9 mouse cellular contexts compared by ENCODE assay signal in genomic region chr7:97429705-97430104, GRCm38 (mm10). TPM values are rescaled to one million over a fixed set of nuclear protein-coding genes. Genes with fewer than 3 reads are reported as not detected.
DNase-seq lines count a peak whose midpoint lies in the region; ATAC-seq lines count a peak whose summit lies in the region.
"Had no signal": no experiment of that assay in that cellular context is flagged by ENCODE, and none has a peak within 500 bp of the region (broad histone marks: within the 10 kb centered on the region; RNA-seq: fewer than 3 reads in every experiment).

No protein-coding gene starts in this region.

- 4% methylated on average over 5 of the region's 5 CpGs for WGBS in intestine, embryonic 16.5 days
- 3% methylated on average over 5 of the region's 5 CpGs for WGBS in midbrain, embryonic 10.5 days

- no peak overlapping the region for H3K9ac ChIP-seq in intestine, embryonic 16.5 days (ENCODE audit: low read depth, low read length)
- H3K9ac ChIP-seq: liver, embryonic 15.5 days had no signal

- peak; percentile 45 for DNase-seq in ovary, postnatal 36 days (ENCODE audit: low spot score)
- DNase-seq in ovary, adult 18-20 months (ENCODE audit: low spot score), result no peak
- peak; percentile 35 for DNase-seq in embryo, embryonic 9.5 days (ENCODE audit: extremely low spot score)
- DNase-seq in midbrain, embryonic 10.5 days (ENCODE audit: low spot score), result peak; percentile 73
- DNase-seq in layer of hippocampus, postnatal 14 days (ENCODE audit: low spot score in 2 of 2), result no peak
- no peak for DNase-seq in thymus, postnatal 10 days (ENCODE audit: low spot score in 2 of 2)

- no peak overlapping the region for H3K4me2 ChIP-seq in intestine, embryonic 16.5 days (ENCODE audit: low read depth, low read length)
- H3K4me2 ChIP-seq: liver, embryonic 15.5 days had no signal

- H3K27me3 ChIP-seq in intestine, embryonic 16.5 days (replicated peaks; ENCODE audit: control insufficient read depth, insufficient read depth, low read length), result no peaks in the 10 kb centered on the region
- no peaks in the 10 kb centered on the region for H3K27me3 ChIP-seq in midbrain, embryonic 10.5 days (ENCODE audit: low read depth, poor library complexity, severe bottlenecking)
- H3K27me3 ChIP-seq: liver, embryonic 15.5 days had no signal

- H3K27ac ChIP-seq in intestine, embryonic 16.5 days (ENCODE audit: low read length), result peak overlapping the region; percentile 46; the same call in 1 of the 2 replicates
- peak overlapping the region; percentile 69 for H3K27ac ChIP-seq in midbrain, embryonic 10.5 days (replicated peaks)
- H3K27ac ChIP-seq: liver, embryonic 15.5 days had no signal

- peak; percentile 74 for ATAC-seq in intestine, embryonic 16.5 days
- no peak for ATAC-seq in activated CD4-positive, CD25-positive, alpha-beta regulatory T cell, adult 4 months

- no peak overlapping the region for H3K4me3 ChIP-seq in intestine, embryonic 16.5 days (ENCODE audit: low read length)
- H3K4me3 ChIP-seq in midbrain, embryonic 10.5 days, result no peak overlapping the region
- H3K4me3 ChIP-seq: liver, embryonic 15.5 days had no signal

- no peaks in the 10 kb centered on the region for H3K36me3 ChIP-seq in intestine, embryonic 16.5 days (ENCODE audit: control insufficient read depth, insufficient read depth, low read length)
- no peaks in the 10 kb centered on the region for H3K36me3 ChIP-seq in midbrain, embryonic 10.5 days
- H3K36me3 ChIP-seq: liver, embryonic 15.5 days had no signal

- peaks cover 11% of the 10 kb centered on the region for H3K4me1 ChIP-seq in intestine, embryonic 16.5 days (ENCODE audit: control insufficient read depth, insufficient read depth, low read length)
- H3K4me1 ChIP-seq in midbrain, embryonic 10.5 days, result peaks cover 22% of the 10 kb centered on the region

- no peaks in the 10 kb centered on the region for H3K9me3 ChIP-seq in intestine, embryonic 16.5 days (ENCODE audit: control insufficient read depth, low read length)
- H3K9me3 ChIP-seq in midbrain, embryonic 10.5 days (replicated peaks), result no peaks in the 10 kb centered on the region
- H3K9me3 ChIP-seq: liver, embryonic 15.5 days had no signal

RNA-seq across cellular contexts. Expression of gene Thrsp, which starts 12.2 kb away (rescaled TPM):
- 0.40 and 0.45 TPM in 2 replicates for polyA plus RNA-seq in intestine, embryonic 16.5 days (2015; fragmentation: Nextera tagmentation; extraction: Ambion mirVana)
- 0.48 and 0.51 TPM in 2 replicates for polyA plus RNA-seq in midbrain, embryonic 10.5 days (2016; fragmentation: Nextera tagmentation; extraction: Ambion mirVana)
- not detected for polyA plus RNA-seq in activated CD4-positive, CD25-positive, alpha-beta regulatory T cell, adult 4 months (2017; shearing (Covaris generic))
- total RNA-seq in layer of hippocampus, postnatal 14 days (2021), result 10 to 100 TPM; 29.1 to 31.5 TPM

RNA-seq across cellular contexts. Expression of gene Kctd14, which starts 21.4 kb away (rescaled TPM):
- polyA plus RNA-seq in intestine, embryonic 16.5 days (2015; fragmentation: Nextera tagmentation; extraction: Ambion mirVana), result 6.8 and 7.3 TPM in 2 replicates
- polyA plus RNA-seq in midbrain, embryonic 10.5 days (2016; fragmentation: Nextera tagmentation; extraction: Ambion mirVana), result 0.09 and 0.37 TPM in 2 replicates
- polyA plus RNA-seq in activated CD4-positive, CD25-positive, alpha-beta regulatory T cell, adult 4 months (2017; shearing (Covaris generic)), result 1 to 10 TPM in 1 of 2 experiments, under 1 TPM in 1; 0.66 to 1.1 TPM
- 1 to 10 TPM; 2.3 to 3.6 TPM for total RNA-seq in layer of hippocampus, postnatal 14 days (2021)

RNA-seq across cellular contexts. Expression of gene Ndufc2, which starts 29.9 kb away (rescaled TPM):
- 377 and 385 TPM in 2 replicates for polyA plus RNA-seq in intestine, embryonic 16.5 days (2015; fragmentation: Nextera tagmentation; extraction: Ambion mirVana)
- 308 and 330 TPM in 2 replicates for polyA plus RNA-seq in midbrain, embryonic 10.5 days (2016; fragmentation: Nextera tagmentation; extraction: Ambion mirVana)
- 100 to 1,000 TPM; 212 to 215 TPM for polyA plus RNA-seq in activated CD4-positive, CD25-positive, alpha-beta regulatory T cell, adult 4 months (2017; shearing (Covaris generic))
- 100 to 1,000 TPM; 267 TPM for total RNA-seq in layer of hippocampus, postnatal 14 days (2021)

RNA-seq across cellular contexts. Expression of gene Ints4, which starts 51.1 kb away (rescaled TPM):
- 38.7 and 41.2 TPM in 2 replicates for polyA plus RNA-seq in intestine, embryonic 16.5 days (2015; fragmentation: Nextera tagmentation; extraction: Ambion mirVana)
- polyA plus RNA-seq in midbrain, embryonic 10.5 days (2016; fragmentation: Nextera tagmentation; extraction: Ambion mirVana), result 57.2 and 63.3 TPM in 2 replicates
- 10 to 100 TPM; 37.5 to 45.5 TPM for polyA plus RNA-seq in activated CD4-positive, CD25-positive, alpha-beta regulatory T cell, adult 4 months (2017; shearing (Covaris generic))
- 10 to 100 TPM; 31.4 to 33.1 TPM for total RNA-seq in layer of hippocampus, postnatal 14 days (2021)

RNA-seq across cellular contexts. Expression of gene Alg8, which starts 58.3 kb away (rescaled TPM):
- 51.3 and 55.7 TPM in 2 replicates for polyA plus RNA-seq in intestine, embryonic 16.5 days (2015; fragmentation: Nextera tagmentation; extraction: Ambion mirVana)
- polyA plus RNA-seq in midbrain, embryonic 10.5 days (2016; fragmentation: Nextera tagmentation; extraction: Ambion mirVana), result 52.3 and 58.3 TPM in 2 replicates
- polyA plus RNA-seq in activated CD4-positive, CD25-positive, alpha-beta regulatory T cell, adult 4 months (2017; shearing (Covaris generic)), result 10 to 100 TPM; 16.4 to 22.7 TPM
- 10 to 100 TPM; 11.4 TPM for total RNA-seq in layer of hippocampus, postnatal 14 days (2021)

Comparison
In these comparisons a context has a peak if more than half of its experiments do, and no peak if none do; other contexts are left out.
1. DNase-seq: peak in ovary, postnatal 36 days (single experiment), embryo, embryonic 9.5 days (single experiment) and midbrain, embryonic 10.5 days (single experiment); none in ovary, adult 18-20 months (single experiment), layer of hippocampus, postnatal 14 days (0 of 2) and thymus, postnatal 10 days (0 of 2).